Mouse (Mus musculus): ENCODE results near the gene Ankrd40. TPM values are rescaled to one million over a fixed set of nuclear protein-coding genes. Genes with fewer than 3 reads are reported as not detected.
A peak's percentile ranks its signal among the peaks of the same experiment; 100 is the strongest.

The Ankrd40 gene
- total RNA-seq (2015) (22.6 and 24.8 TPM in 2 replicates), total RNA-seq (2017) (64.7 and 74.1 TPM in 2 replicates)

DNA sequence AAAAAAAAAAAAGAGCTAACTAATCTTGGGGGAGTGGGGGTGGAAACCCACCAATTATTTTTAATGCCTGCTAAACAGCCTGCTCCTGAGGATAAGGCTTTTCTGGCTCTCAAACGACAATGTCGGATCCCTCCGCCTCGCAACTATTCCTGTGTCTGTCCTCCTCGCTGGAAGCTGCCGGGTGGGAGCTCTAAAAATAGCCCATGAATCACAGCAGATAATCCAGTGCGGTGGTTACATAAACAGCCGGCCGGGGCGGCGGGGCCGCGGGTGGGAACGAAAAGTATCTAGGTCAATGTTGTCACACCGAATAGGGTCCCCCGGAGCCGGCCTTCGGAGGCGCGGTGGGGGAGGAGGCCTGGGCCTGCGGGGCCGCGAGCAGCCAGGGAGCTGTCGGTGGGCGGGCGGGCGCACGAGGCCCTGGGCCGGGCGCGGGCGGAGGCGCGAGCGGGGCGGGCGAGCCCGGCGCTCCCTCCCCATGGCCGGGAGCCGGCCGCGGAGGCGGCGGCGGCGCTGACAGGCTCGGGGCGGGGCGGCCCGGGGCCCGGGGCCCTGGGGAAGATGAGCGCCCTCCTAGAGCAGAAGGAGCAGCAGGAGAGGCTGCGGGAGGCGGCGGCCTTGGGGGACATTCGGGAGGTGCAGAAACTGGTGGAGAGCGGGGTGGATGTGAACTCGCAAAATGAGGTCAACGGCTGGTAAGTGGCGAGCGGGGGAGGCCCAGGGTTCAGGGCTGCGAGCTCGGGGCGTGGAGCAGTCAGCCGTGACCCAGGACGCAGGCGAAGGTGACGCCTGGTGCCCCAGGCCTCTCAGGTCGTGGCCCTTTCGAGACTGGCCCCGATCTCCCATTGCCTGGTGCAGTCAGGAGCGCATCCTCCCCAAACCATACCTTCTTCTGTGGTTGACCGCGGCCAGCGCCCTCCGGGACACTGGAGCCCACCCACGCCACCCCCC, at the start of gene Ankrd40:
Gene Ankrd40 (plus strand): TSS at position 309 of the 951 bp plus-strand sequence.
- peak; percentile 92 for ATAC-seq (ENCODE audit: poor library complexity, severe bottlenecking)

DNA sequence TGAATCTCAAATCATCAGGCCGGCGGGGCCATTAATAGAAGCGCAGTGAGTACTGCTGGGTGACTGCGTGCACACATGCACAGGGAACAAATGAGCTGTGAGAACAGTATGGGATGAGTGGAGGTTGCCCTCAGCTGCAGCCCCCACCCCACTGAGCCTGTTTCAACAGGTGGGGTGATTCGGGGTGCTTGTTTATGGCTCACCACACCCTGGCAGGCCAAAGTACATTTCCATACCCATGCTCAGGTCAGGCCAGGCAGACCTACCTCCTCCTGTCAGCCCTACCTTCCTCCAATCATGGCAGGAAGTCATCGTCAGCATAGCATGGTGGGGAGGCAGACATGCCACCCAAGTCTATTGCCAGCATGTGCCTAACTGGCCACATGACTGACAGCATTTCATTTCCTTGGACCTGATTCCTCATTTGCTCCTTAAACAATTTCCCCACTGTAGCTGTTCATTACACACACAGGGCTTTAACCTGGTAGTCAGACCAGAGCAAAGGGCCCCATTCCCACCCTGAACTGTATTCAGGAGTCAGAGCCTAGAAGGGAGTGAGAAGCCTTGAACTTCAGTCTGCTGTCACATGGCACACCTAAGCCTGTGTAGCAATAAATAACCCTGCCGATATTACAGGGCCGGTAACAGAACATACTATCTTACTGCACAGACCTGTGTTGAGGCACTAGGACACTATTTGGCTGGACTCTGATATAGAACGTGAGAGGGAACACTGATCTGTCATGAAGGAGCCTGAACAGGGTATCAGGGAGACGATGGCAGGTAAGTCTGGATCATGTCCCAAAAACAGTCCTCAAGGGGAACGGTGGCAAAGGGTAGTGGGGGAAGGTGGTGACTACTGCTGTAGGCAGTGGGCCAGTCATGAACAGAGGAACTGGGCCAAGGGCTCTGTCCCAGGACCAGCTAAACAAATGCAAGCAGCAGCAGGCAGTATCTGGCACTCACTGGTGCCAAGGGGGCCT, 46.3 kb upstream of the Ankrd40 start, which contains the start of gene Gm21885:
Gene Gm21885 (plus strand): TSS at position 675 of the 983 bp plus-strand sequence.
- no peak for ATAC-seq (ENCODE audit: poor library complexity, severe bottlenecking)

- ATAC-seq (ENCODE audit: poor library complexity, severe bottlenecking) = no peak
Observed at GRCm38 (mm10) chr11:94282291-94282690, 45.5 kb upstream of the Ankrd40 start.

- no peak for ATAC-seq (ENCODE audit: poor library complexity, severe bottlenecking)
Observed at GRCm38 (mm10) chr11:94283536-94284099, 44.2 kb upstream of the Ankrd40 start.

DNA sequence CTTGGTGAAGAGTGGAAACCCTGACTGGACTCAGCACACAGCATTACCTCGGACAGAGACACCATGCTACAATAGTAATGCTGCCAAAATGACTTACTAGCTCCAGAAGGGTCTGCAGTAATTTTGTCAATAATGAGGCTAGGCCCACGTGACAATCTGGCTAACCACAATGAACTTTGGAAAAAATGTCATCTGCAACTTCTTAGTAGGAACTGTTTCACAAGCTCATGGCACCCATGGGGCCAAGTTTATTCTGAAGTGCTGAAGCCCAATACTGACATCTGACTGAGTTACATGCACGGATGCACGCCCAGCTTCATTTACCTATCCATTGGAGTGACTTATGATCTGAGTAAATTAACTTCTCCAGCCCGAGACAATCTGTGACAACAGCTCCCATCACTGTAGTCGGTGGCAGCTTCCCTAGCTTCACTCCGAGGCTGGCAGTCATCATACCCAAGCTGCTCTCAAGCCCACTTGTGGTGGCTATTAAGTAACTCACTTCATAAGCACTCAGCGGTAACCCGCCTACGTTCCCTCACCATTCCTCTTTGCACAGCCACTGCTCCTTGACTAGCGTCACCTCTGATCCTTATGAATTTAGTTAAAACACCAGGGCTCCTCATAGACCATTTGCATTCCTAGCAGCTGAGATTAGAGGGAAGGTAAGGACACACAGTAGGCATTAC, 41.8 kb upstream of the Ankrd40 start:
- ATAC-seq (ENCODE audit: poor library complexity, severe bottlenecking) = no peak

- ATAC-seq (ENCODE audit: poor library complexity, severe bottlenecking) = no peak
Observed at GRCm38 (mm10) chr11:94287105-94287504, 40.7 kb upstream of the Ankrd40 start.

DNA sequence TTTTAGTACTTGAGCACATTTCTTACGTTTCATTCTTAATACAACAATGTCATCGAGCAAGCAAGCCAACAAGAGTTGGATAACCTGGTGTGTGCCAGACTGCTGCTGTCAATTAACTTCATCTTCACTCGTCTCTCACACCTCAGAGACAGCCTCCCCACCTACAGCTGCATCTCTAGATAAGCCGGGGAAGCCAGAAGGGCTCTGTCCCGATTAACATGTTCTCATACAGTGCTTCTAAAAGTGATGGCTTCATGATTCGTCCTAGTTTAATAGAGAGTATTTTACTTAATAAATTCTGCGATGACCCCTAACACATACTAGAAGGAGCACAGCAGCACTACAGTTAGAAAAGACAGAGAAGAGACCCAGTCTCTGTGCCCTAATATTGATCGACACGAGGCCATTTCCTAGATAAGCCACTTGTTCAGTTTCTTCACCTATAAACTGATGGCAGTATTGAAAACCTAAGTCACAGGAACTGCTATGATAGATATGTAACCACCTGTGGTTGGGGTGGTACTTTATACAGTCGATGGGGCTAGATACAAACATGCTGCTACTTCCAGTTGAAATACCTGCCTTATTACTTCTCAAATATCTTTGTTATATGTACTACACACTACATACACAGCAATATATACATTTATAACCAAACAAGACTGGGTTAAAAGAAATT, 37.6 kb upstream of the Ankrd40 start:
- no peak for ATAC-seq (ENCODE audit: poor library complexity, severe bottlenecking)

GRCm38 (mm10) chr11:94294996-94295845, 32.6 kb upstream of the Ankrd40 start:
- no peak for ATAC-seq (ENCODE audit: poor library complexity, severe bottlenecking)

GRCm38 (mm10) chr11:94312733-94313132, 15.1 kb upstream of the Ankrd40 start:
- ATAC-seq (ENCODE audit: poor library complexity, severe bottlenecking) = no peak

DNA sequence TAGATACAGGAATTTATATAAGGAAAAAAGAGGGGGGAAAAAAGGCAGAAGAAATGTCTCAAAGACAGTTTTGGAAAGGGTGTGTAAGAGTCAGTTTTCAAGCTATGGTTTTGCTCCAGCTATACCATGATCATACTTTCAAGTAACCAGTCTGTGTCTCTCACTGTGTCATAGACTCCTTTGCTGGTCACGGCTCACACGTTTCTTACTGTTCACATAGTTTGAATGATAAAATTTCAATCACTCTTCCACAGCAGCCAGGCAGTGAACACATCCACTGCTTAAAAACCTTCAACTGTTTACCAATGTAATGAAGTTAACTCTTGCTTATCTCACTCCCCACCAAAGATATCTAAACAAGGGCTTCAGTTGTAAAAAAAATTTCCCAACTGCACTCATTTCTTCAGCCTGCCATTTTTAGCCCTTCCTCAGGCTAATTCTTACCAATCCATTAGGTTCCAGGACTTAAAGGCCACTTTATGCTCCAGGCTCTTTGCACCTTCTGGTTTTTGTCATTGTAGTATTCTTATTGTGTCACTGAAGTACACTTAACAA, 13.6 kb upstream of the Ankrd40 start:
- no peak for ATAC-seq (ENCODE audit: poor library complexity, severe bottlenecking)

DNA sequence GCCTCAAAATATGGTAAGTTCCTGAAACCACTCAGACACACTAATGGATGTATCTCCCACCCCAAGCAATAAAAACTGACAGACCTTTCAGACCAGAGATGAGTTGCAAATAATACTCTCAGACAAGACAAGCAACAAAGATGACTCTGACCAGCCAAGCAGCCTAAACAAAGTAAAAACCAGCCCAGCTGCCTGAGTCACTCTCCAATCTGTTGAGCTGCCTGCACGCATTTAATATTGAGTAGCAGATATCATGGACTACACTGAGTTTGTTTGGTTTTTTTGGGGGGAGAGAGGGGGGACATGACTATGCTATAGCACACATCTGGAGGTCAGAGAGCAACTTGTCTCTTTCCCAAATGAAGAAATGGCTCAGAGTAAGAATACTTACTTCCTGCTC, 12.5 kb upstream of the Ankrd40 start:
- no peak for ATAC-seq (ENCODE audit: poor library complexity, severe bottlenecking)

DNA sequence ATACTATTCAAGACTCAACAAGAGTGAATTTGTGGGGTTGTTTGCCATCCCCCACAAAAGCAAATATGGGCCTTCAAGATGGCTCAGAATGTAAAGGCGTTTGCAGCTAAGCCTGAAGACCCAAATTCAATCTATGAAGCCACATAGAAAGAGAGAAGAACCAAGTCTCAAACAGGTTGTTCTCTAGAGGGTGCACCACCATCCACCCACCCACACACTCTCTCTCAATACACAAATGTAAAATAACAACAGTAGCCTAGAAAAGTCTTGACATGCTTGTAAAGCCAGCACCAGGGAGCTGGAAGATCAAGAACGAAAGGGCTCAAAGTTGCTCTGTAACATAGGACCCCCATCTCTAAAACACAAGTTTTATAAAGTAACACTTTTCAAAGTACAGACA, 11.3 kb upstream of the Ankrd40 start:
- no peak for ATAC-seq (ENCODE audit: poor library complexity, severe bottlenecking)

GRCm38 (mm10) chr11:94317014-94317413, 10.8 kb upstream of the Ankrd40 start:
- no peak for ATAC-seq (ENCODE audit: poor library complexity, severe bottlenecking)

DNA sequence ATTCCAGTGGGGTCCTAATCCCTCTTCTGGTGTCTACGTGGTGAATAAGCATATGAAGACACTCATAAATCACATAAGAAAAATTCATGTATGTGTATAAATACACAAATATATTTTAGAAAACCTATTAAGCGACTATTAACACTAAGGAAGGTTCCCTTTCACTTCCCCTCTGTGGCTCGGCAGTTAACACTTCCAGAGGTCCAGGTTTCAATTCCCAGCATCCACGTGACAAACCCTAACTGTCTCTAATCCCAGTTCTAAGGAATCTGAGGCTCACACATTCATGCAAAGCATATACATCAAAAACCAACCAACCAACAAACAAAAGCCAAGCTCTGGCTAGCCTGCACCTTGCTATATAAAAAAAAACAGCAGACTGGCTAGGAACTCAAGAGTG, 10.3 kb upstream of the Ankrd40 start:
- no peak for ATAC-seq (ENCODE audit: poor library complexity, severe bottlenecking)

DNA sequence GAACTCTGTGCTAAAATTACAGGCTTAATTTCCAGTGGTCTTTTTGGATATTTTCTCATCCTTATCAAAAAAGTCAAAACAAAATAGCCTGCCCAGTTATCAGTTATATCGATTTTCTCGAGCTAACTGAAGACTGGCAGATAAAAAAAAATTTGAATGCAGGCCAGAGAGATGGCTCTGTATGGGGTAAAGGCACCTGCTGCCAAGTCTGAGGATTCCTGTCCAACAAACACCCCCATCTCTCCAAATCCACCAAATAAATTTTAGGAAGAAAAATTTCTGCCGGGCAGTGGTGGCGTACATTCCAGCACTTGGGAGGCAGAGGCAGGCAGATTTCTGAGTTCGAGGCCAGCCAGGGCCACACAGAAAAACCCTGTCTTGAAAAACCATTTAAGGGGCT, 9.7 kb upstream of the Ankrd40 start:
- ATAC-seq (ENCODE audit: poor library complexity, severe bottlenecking) = no peak

GRCm38 (mm10) chr11:94320969-94321930, 6.6 kb upstream of the Ankrd40 start:
- peak; percentile 68 for ATAC-seq (ENCODE audit: poor library complexity, severe bottlenecking)

- peak; percentile 95 for ATAC-seq (ENCODE audit: poor library complexity, severe bottlenecking)
Observed at GRCm38 (mm10) chr11:94321931-94322400, 5.8 kb upstream of the Ankrd40 start, which contains the start of gene Luc7l3. Gene Luc7l3 (minus strand): TSS chr11:94321988.

All from megakaryocyte, adult 5-6 weeks (primary cell).